In genomic region chr15:102592674-102593073, GRCm38 (mm10) we compare ENCODE assay signal across 22 mouse cellular contexts. TPM values are rescaled to one million over a fixed set of nuclear protein-coding genes. Genes with fewer than 3 reads are reported as not detected.
A peak's percentile ranks its signal among the peaks of the same experiment; 100 is the strongest.
DNase-seq lines count a peak whose midpoint lies in the region; TF ChIP-seq lines count a peak whose summit lies in the region.
"Had no signal": no experiment of that assay in that cellular context is flagged by ENCODE, and none has a peak within 500 bp of the region (broad histone marks: within the 10 kb centered on the region; RNA-seq: fewer than 3 reads in every experiment).

No protein-coding gene starts in this region.

- H3K79me2 ChIP-seq in heart, adult 2 months (replicated peaks; ENCODE audit: control insufficient read depth, insufficient read depth, low read length), result no peaks in the 10 kb centered on the region
- no peaks in the 10 kb centered on the region for H3K79me2 ChIP-seq in CH12.LX (replicated peaks; ENCODE audit: control insufficient read depth, extremely low read depth, insufficient read depth, poor library complexity, severe bottlenecking)

- H3K27me3 ChIP-seq in heart, adult 2 months (ENCODE audit: control insufficient read depth, insufficient read depth, low read length), result no peaks in the 10 kb centered on the region
- H3K27me3 ChIP-seq in CH12.LX (replicated peaks), result no peaks in the 10 kb centered on the region
- H3K27me3 ChIP-seq: liver, embryonic 15.5 days had no signal

- no peak overlapping the region for H3K4me3 ChIP-seq in heart, adult 2 months
- H3K4me3 ChIP-seq in lung, adult 2 months (replicated peaks; ENCODE audit: extremely low read depth, low read depth, low read length), result no peak overlapping the region
- H3K4me3 ChIP-seq in CH12.LX (replicated peaks in 1 of 3; ENCODE audit: low read depth in 2 of 3, low read length in 2 of 3, poor library complexity in 1 of 3), result no peak overlapping the region
- H3K4me3 ChIP-seq: erythroblast, embryonic 14.5 days; limb, embryonic 10.5 days; liver, embryonic 15.5 days had no signal

- in situ Hi-C loops in CH12.LX (cut with MboI; ENCODE audit: low pct_ligation_motif_present, low pct_unique_long_range_greater_than_20kb, low sequenced_read_pairs), result no loop called here

- TF ChIP-seq CTCF in heart, adult 2 months (IDR thresholded peaks at IDR 0.05), result peak; percentile 73
- peak; percentile 33; the same call in 1 of the 2 replicates for TF ChIP-seq CTCF in lung, adult 2 months (IDR thresholded peaks at IDR 0.05; ENCODE audit: insufficient read depth, low read length)
- TF ChIP-seq CTCF in CH12.LX (conservative IDR thresholded peaks at IDR 0.05 in 1 of 2, IDR thresholded peaks at IDR 0.05 in 1 of 2; ENCODE audit: low read depth in 2 of 2, low read length in 2 of 2), result peak in 1 of 2 experiments; percentile 51; a peak in 2 of 4 replicates

- no peak overlapping the region for H3K4me2 ChIP-seq in CH12.LX (ENCODE audit: insufficient read depth, low read depth, poor library complexity, severe bottlenecking)
- H3K4me2 ChIP-seq: liver, embryonic 15.5 days had no signal

- TF ChIP-seq POLR2A in heart, adult 2 months (IDR thresholded peaks at IDR 0.05; ENCODE audit: insufficient read depth, low read depth, low read length), result no peak
- no peak for TF ChIP-seq POLR2A in lung, adult 2 months (IDR thresholded peaks at IDR 0.05; ENCODE audit: borderline replicate concordance, extremely low read depth, low read depth, low read length)
- no peak for TF ChIP-seq POLR2A in CH12.LX (IDR thresholded peaks at IDR 0.05; ENCODE audit: low read depth, low read length)

- intact Hi-C loops in heart, adult 2 months (cut with DNase I), result loop anchor here (5.0 kb wide), 1 partner anchor 80 kb away; the partner anchor contains the start of gene Atp5g2
- intact Hi-C loops in heart, postnatal 10 days (cut with DNase I), result loop anchor here (5.0 kb wide), 1 partner anchor 75 kb away; no protein-coding TSS in a partner anchor

- H3K4me1 ChIP-seq in heart, adult 2 months (ENCODE audit: control insufficient read depth, insufficient read depth, low read length), result peaks cover 7% of the 10 kb centered on the region
- H3K4me1 ChIP-seq in lung, adult 2 months (ENCODE audit: control insufficient read depth, insufficient read depth, low read length), result peaks cover 2% of the 10 kb centered on the region; the same call in 1 of the 2 replicates
- H3K4me1 ChIP-seq in CH12.LX (ENCODE audit: control insufficient read depth in 1 of 2, insufficient read depth in 2 of 2), result no peaks in the 10 kb centered on the region
- H3K4me1 ChIP-seq: liver, embryonic 15.5 days had no signal

- no peak for DNase-seq in heart, adult 2 months
- no peak for DNase-seq in heart, postnatal 10 days
- no peak for DNase-seq in lung, adult 2 months
- no peak for DNase-seq in lung, postnatal 25 days (ENCODE audit: low spot score)
- DNase-seq in CH12.LX (ENCODE audit: extremely low read depth), result no peak
- peak; percentile 60 for DNase-seq in lung, postnatal 36 days
- DNase-seq in spleen, postnatal 36 days (ENCODE audit: low spot score in 2 of 2), result no peak
- DNase-seq in gastrocnemius, postnatal 10 days, result no peak
- DNase-seq: cerebellum, adult 11 months; heart, adult 11 months; heart, postnatal 14 days; layer of hippocampus, adult 9-11 months; right cerebral cortex, postnatal 14 days; thymus, postnatal 14 days had no signal

- H3K27ac ChIP-seq in heart, adult 2 months, result no peak overlapping the region
- H3K27ac ChIP-seq in CH12.LX (ENCODE audit: insufficient read depth, low read depth), result no peak overlapping the region
- H3K27ac ChIP-seq: limb, embryonic 10.5 days; liver, embryonic 15.5 days had no signal

- TF ChIP-seq RAD21 in CH12.LX (IDR thresholded peaks at IDR 0.05; ENCODE audit: low read depth, low read length), result peak; percentile 46

- no peaks in the 10 kb centered on the region for H3K9me3 ChIP-seq in CH12.LX (replicated peaks; ENCODE audit: low read length)
- H3K9me3 ChIP-seq: limb, embryonic 10.5 days; liver, embryonic 15.5 days had no signal

- 16% methylated on average over 1 of the region's 1 CpGs for WGBS in heart, adult 2 months
- 17% methylated on average over 1 of the region's 1 CpGs for WGBS in lung, adult 2 months

- no peak overlapping the region for H3K9ac ChIP-seq in heart, adult 2 months (ENCODE audit: low read depth, low read length)
- H3K9ac ChIP-seq in CH12.LX (ENCODE audit: insufficient read depth, low read depth), result no peak overlapping the region
- H3K9ac ChIP-seq: liver, embryonic 15.5 days had no signal

- peaks cover 32% of the 10 kb centered on the region for H3K36me3 ChIP-seq in heart, adult 2 months (ENCODE audit: control insufficient read depth, insufficient read depth, low read length)
- peaks cover 6 to 25% of the 10 kb centered on the region in 2 experiments for H3K36me3 ChIP-seq in CH12.LX (replicated peaks in 1 of 2; ENCODE audit: control insufficient read depth in 1 of 2, insufficient read depth in 1 of 2, low read length in 1 of 2)

- dilution Hi-C loops in CH12.LX (cut with MboI; ENCODE audit: extremely low pct_ligation_motif_present, extremely low pct_unique_long_range_greater_than_20kb, low sequenced_read_pairs), result no loop called here

- TF ChIP-seq EP300 in heart, adult 2 months (IDR thresholded peaks at IDR 0.05; ENCODE audit: insufficient read depth, low read depth, low read length), result no peak
- no peak for TF ChIP-seq EP300 in CH12.LX (IDR thresholded peaks at IDR 0.05; ENCODE audit: low read length)

TF ChIP-seq in CH12.LX, 34 proteins besides CTCF, POLR2A, EP300 and RAD21:
- TF ChIP-seq SMC3 (IDR thresholded peaks at IDR 0.05; ENCODE audit: low read depth, low read length), result no peak
TF ChIP-seq in CH12.LX: peak in this region for 0.

RNA-seq across cellular contexts. Expression of gene Gm28047, which starts 32.2 kb away (rescaled TPM):
- total RNA-seq in heart, adult 2 months (2021), result 1 to 10 TPM in 1 of 2 experiments, under 1 TPM in 1; 0.36 to 1.3 TPM
- not detected in 2 replicates for polyA plus RNA-seq in heart, adult 2 months (2012; rRNA removed)
- 1 to 10 TPM in 1 of 2 experiments, not detected in 1; 1.2 TPM for total RNA-seq in heart, postnatal 10 days (2021)
- polyA plus RNA-seq in lung, adult 2 months (2012; rRNA removed), result 0.11 and 0.22 TPM in 2 replicates
- total RNA-seq in CH12.LX (2012; rRNA removed) (not detected in 2 replicates), CH12.LX (2014; rRNA removed) (not detected in 2 replicates)
- polyA plus RNA-seq in CH12.LX (2012; ENCODE audit: insufficient read length, low read depth), result not detected in 2 replicates
- under 1 TPM in 1 of 2 experiments, not detected in 1; 0.56 TPM for total RNA-seq in gastrocnemius, postnatal 10 days (2021)
- total RNA-seq: monocyte, adult 5-6 weeks; neutrophil, adult 5-6 weeks had no signal
- polyA plus RNA-seq: cortical plate, adult 2 months; intestine, embryonic 14.5 days; liver, embryonic 15.5 days; stomach, embryonic 14.5 days had no signal

RNA-seq across cellular contexts. Expression of gene Atf7, which starts 32.6 kb away (rescaled TPM):
- 10 to 100 TPM; 49.9 TPM for total RNA-seq in heart, adult 2 months (2021)
- polyA plus RNA-seq in heart, adult 2 months (2012; rRNA removed), result 77.6 and 122 TPM in 2 replicates
- 10 to 100 TPM; 71.3 to 79.2 TPM for total RNA-seq in heart, postnatal 10 days (2021)
- 90.4 and 119 TPM in 2 replicates for polyA plus RNA-seq in lung, adult 2 months (2012; rRNA removed)
- 8.2 and 8.6 TPM in 2 replicates for total RNA-seq in CH12.LX (2012; rRNA removed)
- 4.3 and 6.7 TPM in 2 replicates for total RNA-seq in CH12.LX (2014; rRNA removed)
- 30.7 and 31.9 TPM in 2 replicates for polyA plus RNA-seq in CH12.LX (2012; ENCODE audit: insufficient read length, low read depth)
- total RNA-seq in gastrocnemius, postnatal 10 days (2021), result 10 to 100 TPM; 62.9 to 79.6 TPM

Comparison
In these comparisons a context has a peak if more than half of its experiments do, and no peak if none do; other contexts are left out.
1. RNA of gene Atf7, which starts 32.6 kb away (total RNA-seq): 62.9 to 79.6 TPM in gastrocnemius, postnatal 10 days, 71.3 to 79.2 TPM in heart, postnatal 10 days and 49.9 TPM in heart, adult 2 months; 4.3 to 8.6 TPM in CH12.LX; every median in the first group is over 4 times any median in the second.